Mouse (Mus musculus) embryonic facial prominence, embryonic 15.5 days (tissue): ENCODE data around the gene Hhex. TPM values are rescaled to one million over a fixed set of nuclear protein-coding genes. Genes with fewer than 3 reads are reported as not detected.

Experiments used
- ATAC-seq: fragments of 200-750 bp; cut with Nextera tagmentation; 2 replicates; pipeline ENCODE4 v1.8.0; 2017; ENCODE audit warnings: low read depth, moderate TSS enrichment; ENCODE audit not compliant: insufficient number of reproducible peaks, low FRiP score, low TSS enrichment
- H3K27ac ChIP-seq: fragments of 300-500 bp; sonication (generic); replicated peaks from 2 replicates; pipeline ENCODE4 v1.5.1; 2015; ENCODE audit warnings: mild to moderate bottlenecking, inconsistent platforms
- H3K27me3 ChIP-seq: fragments of 300-500 bp; sonication (generic); 2 replicates; pipeline ENCODE4 v1.6.1; 2015; ENCODE audit warnings: inconsistent platforms
- H3K36me3 ChIP-seq: fragments of 300-500 bp; sonication (generic); 2 replicates; pipeline ENCODE4 v1.6.1; 2015; ENCODE audit warnings: mild to moderate bottlenecking, inconsistent platforms
- H3K4me1 ChIP-seq: fragments of 300-500 bp; sonication (generic); 2 replicates; pipeline ENCODE4 v1.6.1; 2015; ENCODE audit warnings: inconsistent platforms
- H3K4me2 ChIP-seq: fragments of 300-500 bp; sonication (generic); replicated peaks from 2 replicates; pipeline ENCODE4 v1.6.1; 2015; ENCODE audit warnings: mild to moderate bottlenecking, inconsistent platforms
- H3K4me3 ChIP-seq: fragments of 300-500 bp; sonication (generic); replicated peaks from 2 replicates; pipeline ENCODE4 v1.5.1; 2015; ENCODE audit warnings: mild to moderate bottlenecking, inconsistent platforms
- H3K9ac ChIP-seq: fragments of 300-500 bp; sonication (generic); 2 replicates; pipeline ENCODE4 v1.6.1; 2015; ENCODE audit warnings: inconsistent platforms
- H3K9me3 ChIP-seq: fragments of 300-500 bp; sonication (generic); replicated peaks from 2 replicates; pipeline ENCODE4 v1.6.1; 2016; ENCODE audit warnings: inconsistent platforms
- WGBS: fragments of 180-500 bp; shearing (Covaris S2); methylation state at CpG from one replicate; pipeline ENCODE4 v1.1.7; 2015; 5-methylcytosine and 5-hydroxymethylcytosine counted together
- polyA plus RNA-seq: library from polyadenylated mRNA; unstranded; fragments of >200 nt; fragmentation: Nextera tagmentation; extraction: Ambion mirVana; gene quantifications from 2 replicates; pipeline ENCODE4 v1.2.1, GENCODE M21; 2015

Hhex gene
- polyA plus RNA-seq, 1 experiment from 2014 or later: 9.7 TPM

DNA sequence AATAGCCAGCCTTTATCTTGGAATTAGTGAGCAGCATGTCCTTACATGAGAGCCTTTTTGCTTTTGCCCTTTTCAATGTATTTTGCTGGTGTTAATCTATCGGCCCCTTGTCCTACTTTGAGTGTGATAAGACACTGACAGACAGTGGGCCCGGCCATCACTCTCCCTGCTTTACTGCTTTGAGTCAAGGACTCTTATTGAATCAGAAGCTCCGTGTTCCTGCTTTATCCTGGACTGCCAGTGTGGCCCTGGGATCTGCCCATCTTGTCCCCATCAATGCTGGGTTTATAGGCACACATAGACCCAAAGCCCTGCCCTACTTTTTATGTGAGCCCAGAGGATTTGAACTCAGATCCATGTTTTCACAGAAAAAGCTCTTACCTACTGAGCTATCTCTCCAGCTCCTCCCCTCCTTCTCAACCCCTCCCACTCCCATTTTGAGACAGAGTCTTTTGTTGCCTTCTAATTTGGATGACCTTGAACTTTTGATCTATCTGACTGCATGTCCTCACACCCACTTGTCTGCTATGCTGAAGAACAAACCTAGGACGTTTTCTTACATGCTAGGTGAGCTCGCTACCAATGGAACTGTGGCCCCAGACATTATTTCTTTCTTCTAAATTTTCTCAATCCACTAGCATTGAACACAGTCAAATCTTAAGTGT, 53.3 kb downstream of the Hhex start:
- Histone ChIP-seq H3K4me3 (no peak overlapping the region), H3K27me3 (no peaks in the 10 kb centered on the region), H3K4me2 (no peak overlapping the region), H3K36me3 (no peaks in the 10 kb centered on the region), H3K9ac (no peak overlapping the region), H3K27ac (no peak overlapping the region), H3K9me3 (no peaks in the 10 kb centered on the region), H3K4me1 (no peaks in the 10 kb centered on the region)
- no peak for ATAC-seq
- WGBS: 84% methylated on average over 5 of the region's 5 CpGs

DNA sequence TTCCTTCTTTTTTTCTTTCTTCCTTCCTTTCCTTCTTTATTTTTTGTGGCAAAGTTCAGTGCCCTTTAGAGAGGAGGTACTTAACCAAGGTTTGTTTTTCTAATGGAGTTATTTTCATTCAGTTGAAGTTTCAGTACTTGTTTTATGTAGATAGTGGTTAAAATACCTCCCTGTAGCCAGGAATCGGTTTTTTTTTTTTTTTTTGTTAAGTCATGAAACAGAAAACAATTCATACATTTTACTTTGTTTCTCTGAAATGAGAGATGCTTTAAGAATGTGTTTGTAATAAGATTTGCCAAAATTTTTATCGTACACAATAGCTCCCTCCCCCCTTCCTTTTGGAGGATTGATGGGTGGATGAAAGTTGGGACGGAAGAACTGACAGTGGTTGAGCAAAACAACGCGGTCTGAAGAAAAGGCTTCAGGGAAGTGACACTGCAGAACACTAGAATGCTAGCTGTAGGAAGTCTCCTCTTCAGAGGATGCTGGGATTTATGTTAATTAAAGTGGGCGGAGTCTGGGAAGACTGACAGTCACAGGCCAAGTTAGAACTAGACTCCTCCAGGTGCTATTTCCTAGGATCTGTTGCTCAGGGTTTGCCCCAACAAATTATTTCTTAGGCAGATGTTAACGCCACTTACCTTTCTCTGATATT, 54.1 kb downstream of the Hhex start:
- H3K36me3 ChIP-seq: no peaks in the 10 kb centered on the region
- no peaks in the 10 kb centered on the region for H3K4me1 ChIP-seq
- no peak overlapping the region for H3K4me2 ChIP-seq
- no peak overlapping the region for H3K9ac ChIP-seq
- H3K4me3 ChIP-seq: no peak overlapping the region
- no peaks in the 10 kb centered on the region for H3K27me3 ChIP-seq
- H3K27ac ChIP-seq: no peak overlapping the region
- 58% methylated on average over 7 of the region's 7 CpGs for WGBS
- no peak for ATAC-seq
- no peaks in the 10 kb centered on the region for H3K9me3 ChIP-seq

Other genes with a start within 250 kb of the Hhex start
- 87.7 and 89.9 TPM in 2 replicates for gene March5, start 227.3 kb upstream of the Hhex start, polyA plus RNA-seq
- 1.1 and 1.9 TPM in 2 replicates for gene Cpeb3, start 226.2 kb upstream of the Hhex start, polyA plus RNA-seq
- gene Ide, start 97.0 kb upstream of the Hhex start, polyA plus RNA-seq: 49.5 and 58.6 TPM in 2 replicates
- 42.0 and 42.4 TPM in 2 replicates for gene Kif11, start 58.4 kb upstream of the Hhex start, polyA plus RNA-seq
- 6.7 and 7.8 TPM in 2 replicates for gene Exoc6, start 115.6 kb downstream of the Hhex start, polyA plus RNA-seq